Mouse (Mus musculus): Measurements from ENCODE around the gene Ulk4.

Ulk4 gene

DNA sequence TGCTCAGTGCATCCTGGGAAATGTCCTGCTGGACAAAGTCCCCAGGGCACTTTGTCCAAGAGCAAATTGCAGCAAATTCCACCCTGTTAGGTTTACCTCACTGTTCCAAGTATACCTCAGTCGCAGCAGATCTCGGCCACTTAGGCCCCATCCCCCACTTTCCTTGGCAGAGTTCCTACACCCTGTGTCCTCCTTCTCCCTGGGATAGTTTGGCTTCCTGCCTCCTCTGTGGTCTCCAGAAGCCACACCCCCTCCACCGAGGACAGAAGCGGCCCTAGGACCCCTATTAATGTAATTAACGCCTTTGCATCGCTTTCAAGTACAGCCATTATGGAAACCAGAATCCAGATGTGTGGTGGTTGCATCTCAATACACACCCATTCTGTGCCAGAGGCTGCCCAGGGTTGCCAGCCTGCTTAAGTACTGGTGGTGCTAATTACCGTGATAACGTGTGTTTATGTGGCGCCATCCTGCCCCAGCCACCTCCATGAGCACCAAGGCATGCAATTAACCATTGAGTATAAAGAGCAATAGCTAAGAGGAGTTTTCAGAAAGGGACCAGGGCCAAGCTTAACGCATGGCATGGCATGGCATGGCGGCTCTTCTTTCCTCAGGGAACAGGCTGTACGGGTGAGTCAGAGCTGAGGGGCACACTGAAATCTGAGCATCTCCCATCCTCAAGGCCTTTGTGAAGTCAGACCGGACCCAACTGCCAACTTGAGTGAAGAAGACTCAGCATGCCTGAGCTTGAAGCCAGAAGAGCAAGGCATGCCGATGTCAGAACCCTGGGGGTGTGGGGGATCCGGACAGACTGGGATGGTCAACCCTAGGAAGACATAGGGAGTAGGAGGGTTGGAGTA, 275.1 kb downstream of the Ulk4 start:
- DNase-seq, result peak; percentile 79 to 84

DNA sequence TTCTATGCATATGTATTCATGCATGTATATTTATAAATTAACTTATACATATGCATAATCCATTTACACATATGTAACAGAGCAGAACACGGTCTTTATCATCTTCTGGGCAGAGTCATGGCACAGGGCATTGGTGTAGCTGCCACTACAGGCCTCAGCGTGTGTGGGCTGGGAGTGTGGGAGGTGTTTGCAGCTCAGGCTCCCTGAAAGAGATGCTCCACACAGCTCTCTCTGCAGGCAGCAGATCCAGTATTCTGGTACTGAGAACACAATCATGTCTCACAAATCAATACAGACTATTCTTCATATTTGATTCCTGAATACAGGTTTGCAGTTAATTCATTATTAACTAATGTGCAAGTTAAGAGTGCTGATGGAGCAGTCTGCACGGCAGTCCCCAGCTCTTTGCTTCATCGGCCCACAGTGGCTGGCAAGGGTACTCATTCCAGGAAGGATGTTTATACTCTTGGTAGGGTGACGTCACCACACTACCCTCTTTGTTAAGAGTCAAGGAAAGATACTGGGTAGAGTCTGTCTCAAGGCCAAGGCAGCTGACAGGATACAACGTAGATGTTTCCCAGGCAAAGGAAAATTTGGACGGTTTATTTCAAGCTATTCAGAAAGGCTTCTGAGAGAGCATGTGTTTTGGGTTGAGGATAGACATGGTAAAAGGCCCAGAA, 276.2 kb downstream of the Ulk4 start:
- DNase-seq, result peak; percentile 38 to 56

DNA sequence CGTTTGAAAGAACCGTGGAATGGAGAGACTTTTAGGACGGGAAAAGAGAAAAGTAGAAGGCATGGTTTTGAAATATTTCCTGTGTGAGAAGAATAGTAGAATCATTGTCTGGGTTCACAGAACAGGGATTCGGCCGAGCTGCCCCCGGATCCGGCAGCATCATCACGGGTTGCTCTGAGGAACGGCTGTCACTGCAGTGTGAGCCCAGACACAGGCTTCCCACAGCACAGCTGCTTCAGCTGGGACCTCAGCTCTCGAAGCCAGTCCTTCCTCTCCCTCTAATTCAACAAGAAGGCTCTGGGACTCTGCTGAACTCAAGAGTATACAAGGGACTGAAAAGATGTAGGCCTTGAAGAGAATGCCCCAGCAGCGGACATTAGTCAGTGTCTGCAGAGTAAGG, 278.3 kb downstream of the Ulk4 start:
- DNase-seq, result no peak

DNA sequence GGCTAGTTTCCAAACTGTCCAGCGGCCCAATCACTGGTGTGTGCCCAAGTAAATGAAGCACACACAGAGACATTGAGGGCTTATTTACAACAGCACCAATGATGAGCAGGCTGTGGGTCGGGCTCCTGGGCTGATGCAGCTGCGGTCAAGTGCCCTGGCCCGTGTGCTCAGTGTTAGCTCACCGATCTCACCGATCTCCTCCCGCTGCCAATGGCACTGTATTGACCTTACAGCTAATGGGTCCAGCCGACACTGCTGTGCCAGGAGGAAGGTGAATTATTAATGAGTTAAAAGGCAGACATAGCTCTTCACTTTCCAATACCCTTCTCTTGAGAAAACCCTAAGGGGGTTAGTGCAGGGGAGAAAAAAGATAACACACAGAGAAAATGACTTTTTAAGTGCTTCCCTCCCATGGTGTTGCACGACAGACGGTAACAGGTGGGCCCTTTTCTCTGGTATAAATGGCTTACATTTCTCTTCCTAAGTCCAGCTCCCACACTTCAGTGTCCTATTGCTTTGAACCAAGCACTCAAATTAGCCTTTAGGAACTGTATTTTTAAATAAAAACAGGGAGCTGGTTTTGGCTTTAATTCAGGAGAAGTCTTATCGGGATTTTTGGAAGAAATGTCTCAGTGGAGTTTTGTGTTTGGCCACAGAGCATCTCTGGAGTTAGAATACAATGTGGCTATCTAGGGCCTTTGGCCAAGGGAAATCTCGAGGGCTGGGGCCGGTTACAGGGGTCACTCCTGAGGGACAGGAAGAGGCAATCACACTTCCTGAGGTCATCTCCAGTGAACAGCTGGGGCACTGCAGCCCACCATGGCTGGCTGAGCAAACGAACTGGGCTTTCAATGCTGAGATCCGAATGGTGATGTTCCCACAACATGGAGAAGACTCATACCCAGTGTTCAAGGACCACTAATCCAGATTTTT, 282.5 kb downstream of the Ulk4 start:
- peak; percentile 66 to 79 for DNase-seq

DNA sequence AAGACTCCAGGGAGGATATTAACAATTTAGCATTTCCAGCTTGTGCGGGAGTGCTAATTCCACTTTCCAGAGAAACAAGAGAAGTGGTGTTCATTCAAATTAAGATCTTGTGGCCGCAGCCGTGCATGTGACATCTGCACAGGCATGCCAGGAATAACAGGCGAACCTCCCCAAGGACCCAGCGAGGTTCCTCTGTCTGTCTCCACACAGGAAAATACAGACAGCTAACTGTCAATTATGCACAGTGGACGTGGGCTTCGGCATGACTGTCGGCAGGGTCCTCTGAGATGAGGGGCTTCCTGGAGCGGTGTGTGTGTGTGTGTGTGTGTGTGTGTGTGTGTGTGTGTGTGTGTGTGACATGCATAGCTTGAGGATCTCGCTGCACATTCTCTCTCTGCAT, 284.0 kb downstream of the Ulk4 start:
- no peak for DNase-seq

DNA sequence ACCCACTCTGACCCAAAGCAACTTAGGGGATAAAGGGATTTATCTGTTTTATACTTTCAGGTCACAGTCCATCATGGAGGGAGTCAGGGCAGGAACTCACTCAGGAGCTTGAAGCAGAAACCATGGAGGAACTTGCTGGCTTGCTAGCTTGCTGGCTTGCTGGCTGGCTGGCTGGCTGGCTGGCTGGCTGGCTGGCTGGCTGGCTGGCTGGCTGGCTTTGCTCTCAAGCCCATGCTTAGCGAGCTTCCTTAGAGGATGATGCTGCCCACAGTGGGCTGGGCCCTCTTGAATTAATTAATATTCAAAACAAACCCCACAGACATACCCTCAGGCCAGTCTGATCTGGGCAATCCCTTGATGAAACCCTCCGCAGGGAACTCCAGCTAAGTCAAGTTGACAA, 285.2 kb downstream of the Ulk4 start:
- DNase-seq, result no peak

DNA sequence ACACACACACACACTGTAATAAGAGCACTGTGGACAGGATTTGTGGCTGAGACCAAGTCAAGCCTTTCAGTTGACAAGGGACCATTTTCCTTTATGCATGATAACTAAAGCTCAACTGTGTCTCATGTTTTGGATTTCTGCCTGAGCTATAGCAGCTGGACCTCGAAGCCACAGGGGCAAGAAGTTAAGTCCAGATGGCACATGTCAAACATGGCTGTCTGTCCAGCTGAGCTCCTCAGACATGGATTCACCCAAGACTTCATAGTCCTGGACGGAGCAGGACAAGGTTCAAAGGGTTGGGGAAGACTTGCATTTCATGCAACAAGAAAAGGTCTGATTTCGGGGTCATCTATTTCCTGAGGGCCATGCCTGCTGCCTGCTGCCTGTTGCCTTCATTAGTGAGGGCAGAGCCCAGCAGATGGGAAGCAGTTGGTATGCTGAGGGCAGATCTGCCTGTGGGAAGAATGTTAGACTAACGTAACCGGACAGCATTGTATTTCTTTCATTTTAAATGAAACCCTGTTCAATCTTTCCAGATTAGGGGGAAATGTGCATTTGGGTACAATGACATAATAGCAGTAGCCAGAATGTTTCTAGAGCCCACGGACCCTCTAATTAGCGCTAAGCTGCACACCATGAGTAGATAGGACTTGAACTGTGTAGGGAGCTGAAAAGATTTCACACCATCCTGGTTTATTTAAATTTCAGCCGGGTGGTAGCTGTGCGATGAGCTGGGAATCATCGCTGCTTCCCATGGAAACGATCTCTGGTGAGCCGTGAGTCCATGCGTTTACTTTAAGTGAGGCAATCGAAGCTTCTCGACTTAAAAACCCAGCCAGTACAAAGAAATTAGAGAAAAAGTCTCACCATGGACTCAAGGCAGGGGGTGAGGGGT, 286.9 kb downstream of the Ulk4 start:
- DNase-seq, result no peak

DNA sequence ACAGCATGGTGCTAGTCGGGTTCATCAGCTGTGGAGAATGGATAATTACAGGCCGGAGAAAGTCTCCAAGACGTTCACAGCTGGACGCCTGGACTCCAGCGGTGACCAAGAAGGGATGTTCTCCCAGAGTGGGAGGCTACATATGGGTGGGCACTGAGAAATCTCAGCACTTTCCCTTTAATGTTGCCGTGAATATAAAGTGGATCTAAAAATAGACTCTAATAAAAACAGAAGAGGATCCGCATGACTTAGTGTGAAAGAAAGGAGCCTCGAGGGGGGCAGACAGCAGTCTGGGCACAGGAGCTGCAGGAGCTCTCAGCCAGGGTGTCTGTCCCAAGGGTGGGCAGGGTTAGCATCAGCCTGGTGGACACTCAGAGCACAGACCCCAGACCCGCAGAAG, 288.9 kb downstream of the Ulk4 start:
- no peak for DNase-seq

DNA sequence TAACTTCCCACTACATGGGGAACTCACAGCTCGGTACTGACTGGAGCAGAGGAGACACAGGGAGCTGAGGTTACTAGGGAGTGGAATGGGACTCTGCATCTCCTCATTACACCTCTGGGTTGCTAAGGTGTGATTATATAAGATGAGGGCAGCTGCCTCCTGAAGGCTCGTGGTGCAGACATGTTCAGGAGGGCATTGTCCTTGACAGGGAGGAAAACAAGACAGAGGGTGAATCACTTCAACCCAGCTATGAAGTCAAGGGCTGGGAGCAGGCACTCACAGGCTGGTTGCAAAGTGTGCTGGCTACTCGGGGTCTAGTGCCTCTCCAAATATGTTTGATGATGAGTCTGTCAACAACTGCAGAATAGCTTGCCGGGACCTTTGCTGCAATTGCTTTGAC, 290.0 kb downstream of the Ulk4 start:
- DNase-seq, result no peak

DNA sequence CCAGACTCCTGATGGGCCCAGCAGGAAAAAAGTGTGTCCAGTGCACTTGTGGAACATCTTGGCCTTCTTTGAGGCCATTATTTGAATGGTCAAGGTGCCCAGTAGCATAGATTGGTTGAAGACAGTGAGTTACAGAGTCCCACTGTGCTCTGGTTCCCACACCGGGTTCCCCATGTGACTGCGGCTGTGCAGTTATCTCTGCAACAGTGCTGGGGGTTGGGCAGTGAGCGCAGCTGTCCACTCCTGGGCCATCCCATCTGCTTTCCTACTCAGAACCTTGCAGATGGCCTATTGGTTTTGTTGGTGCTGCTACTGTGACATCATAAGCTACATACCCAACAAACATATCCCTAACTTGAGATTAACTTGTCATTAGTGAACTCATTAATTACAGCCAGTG, 290.7 kb downstream of the Ulk4 start:
- no peak for DNase-seq

DNA sequence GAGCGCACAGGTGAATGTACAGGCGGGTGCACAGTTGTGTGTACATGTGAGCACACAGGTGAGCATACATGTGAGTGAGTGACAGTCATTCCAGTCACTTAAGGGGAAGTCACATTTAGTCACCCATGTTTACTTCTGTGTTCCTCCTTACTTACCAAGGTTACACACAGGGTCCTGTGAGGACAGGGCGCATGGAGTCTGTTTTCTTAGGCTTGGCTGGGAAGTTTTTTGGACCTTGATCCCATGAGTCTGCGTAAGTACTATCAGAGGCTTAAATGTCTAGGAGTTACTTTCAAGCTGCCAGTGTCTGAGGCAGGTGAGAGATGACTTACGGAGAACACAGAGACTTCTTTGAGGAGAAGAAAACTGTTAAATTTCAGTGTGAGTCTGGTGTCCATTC, 291.5 kb downstream of the Ulk4 start:
- DNase-seq, result peak; percentile 56 to 61

DNA sequence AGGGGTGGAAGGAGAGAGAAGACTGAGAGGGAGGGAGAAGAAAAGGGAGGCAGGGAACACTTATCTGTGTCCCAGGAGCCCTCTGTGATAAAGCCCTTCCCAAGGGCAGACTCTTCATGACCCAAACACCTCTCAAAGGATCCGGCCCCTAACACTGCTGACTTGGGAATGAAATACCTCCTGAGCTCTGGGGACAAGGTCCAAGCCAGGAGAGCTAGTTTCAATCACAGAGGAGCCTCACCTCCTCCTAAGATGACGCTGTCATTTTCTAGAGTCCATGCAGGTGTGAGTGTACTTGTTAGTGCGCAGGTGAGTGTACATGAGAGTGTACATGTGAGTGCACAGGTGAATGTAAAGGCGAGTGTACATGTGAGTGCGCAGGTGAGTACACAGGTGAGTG, 292.0 kb downstream of the Ulk4 start:
- peak; percentile 36 to 57 for DNase-seq

DNA sequence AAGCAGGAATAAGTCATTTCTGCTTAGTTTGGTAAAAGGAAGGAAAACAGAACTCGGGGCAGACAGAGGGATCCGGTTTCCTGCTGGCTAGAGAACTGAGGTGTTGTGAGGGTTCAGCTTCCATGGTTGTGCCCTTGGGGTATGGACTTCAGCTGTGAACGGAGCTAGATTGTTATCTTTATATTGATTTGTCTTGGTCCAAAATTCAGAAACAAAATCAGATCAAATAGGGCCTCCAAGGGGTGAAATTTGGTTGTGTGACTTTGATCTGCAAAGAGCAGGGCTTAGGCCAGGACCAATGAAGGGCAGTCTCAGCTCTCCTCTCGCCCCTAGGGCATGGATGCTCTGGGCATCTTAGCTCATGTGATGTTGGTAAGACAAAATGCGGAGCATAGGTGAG, 292.5 kb downstream of the Ulk4 start:
- DNase-seq, result no peak

DNA sequence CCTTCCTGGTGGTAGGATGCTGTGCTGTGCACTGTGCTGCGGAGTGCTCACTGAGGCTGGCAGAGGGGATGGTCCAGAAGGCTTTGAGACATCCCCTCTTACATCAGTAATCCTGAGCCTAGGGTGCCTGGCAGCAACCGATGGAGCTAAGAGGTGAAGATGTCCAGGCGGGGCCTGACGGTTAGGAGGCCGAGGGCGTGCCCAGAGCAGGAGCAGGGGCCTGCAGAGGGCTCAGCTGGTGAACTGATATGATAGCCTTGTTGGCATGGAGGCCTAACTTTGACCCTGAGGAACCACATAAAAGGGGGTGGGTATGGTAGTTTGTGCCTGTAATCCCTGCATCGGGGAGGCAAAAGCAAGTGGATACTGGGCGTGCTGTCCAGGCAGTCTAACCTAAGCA, 293.1 kb downstream of the Ulk4 start:
- DNase-seq, result no peak

DNA sequence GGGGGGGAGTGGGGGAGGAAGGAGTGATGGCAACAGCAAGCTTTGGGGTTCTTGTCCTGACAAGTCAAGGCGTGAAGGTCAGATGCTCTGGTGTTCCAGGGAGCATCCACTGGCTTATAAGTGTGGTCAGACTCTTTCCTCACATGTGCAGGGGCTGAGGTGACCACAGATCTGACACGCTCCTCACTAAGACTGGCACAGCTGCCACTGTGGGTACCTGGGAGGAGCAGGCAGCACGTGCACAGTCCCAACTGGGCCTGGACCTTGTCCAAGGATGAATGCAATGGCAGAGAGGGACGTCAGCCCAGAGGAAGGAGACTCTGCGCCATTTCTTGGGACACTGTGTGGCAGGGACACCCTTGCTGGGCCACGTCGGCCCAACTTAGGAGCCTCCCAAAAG, 295.2 kb downstream of the Ulk4 start:
- no peak for DNase-seq

DNA sequence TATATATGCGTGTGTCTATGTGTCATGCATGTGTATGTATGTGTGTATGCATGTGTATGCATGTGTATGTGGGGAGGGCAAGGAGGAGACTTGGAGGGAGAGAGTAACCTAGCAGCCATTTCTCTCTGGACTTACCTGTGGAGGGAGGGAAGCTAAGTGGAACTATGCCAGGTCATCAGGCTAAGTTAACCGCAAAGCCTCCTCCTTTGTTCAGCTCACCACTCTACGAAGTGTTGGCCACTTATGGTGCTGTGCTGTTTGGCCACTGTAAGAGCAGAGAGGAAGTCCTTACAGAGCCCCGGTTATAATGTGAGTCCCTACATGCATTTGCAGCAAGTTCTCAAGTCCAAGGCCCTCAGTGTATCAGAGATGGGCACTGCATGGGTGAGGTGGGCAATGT, 300.1 kb downstream of the Ulk4 start:
- DNase-seq, result no peak

DNA sequence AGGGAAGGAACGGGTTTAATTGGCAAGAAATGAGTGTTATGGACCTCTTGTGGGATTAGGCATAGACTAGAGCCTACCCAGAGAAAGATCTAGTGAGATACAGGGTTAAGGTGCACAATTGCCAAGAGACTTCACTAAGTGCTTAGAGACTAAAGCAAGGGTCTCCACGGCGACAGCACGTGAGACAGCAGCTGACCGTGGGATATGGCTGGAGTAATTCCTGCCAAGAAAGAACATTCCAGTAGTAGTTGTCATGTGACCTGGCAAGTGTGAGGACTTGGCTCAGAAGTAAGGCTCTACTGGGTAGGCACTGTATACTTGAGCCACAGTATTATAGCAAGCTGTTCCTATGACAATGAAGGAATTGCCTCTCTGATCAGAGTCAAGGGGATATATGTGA, 300.8 kb downstream of the Ulk4 start:
- peak; percentile 65 to 66 for DNase-seq

DNA sequence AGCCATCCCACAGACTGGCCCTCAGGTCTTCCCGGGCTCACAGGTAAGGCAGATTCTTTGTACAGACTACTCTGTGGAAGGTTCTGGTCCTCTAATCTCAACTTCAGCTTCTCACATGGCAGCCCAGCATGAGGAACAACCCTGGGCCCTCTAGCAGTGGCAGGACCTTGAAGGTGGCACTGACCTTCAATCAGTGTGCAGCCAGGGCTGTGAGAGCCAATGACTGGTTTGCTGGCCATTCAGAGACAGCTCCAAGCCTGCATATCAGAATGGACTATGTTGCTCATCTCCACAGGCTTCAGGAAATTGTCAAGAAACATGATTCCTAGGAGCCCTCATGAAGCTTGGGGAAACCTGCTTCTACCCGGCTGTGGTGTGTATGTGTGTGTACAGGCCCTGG, 302.8 kb downstream of the Ulk4 start:
- DNase-seq, result no peak

DNA sequence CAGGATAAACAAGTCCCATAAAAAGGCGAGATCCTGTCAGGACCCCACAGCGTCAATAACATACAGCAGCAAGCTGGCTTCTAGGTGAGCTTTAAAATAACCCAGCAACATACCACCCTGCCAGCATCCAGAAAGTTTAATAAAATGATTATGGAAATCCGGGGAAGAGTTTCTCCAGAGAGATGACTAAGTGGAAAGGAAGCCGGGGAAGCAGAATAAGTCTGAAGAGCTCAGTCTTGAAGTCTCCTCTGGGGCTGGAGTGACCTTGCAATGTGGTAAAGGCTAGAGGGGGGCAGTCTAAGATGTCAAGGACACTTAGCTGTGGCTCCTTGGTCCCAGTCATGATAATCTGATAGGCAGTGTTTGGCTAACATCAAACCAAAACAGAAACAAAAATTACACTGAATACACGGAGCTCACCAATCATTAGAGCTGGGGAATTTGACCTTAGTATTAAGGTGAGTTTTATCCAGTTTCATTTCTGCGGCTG, 303.9 kb downstream of the Ulk4 start:
- DNase-seq, result no peak

DNA sequence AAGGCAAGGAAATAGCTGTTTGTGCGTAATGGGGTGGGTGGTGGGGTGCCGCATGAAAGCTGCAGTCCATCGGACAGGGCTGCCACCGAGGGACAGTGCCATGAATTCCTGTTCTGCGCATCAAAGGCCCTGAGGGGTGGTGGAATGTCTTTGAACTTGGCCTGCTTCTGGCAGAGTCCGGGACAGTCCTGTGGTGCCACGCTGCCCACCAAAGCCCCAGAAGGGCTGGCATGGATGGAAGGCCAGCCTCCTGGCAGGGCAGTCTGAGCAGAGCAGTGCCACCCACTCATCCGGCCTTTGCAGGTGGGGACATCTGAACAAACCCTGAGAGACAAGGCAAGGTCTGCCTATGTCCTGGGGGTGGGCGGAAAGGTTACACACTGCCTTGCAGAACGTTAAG, 312.0 kb downstream of the Ulk4 start:
- no peak for DNase-seq

DNA sequence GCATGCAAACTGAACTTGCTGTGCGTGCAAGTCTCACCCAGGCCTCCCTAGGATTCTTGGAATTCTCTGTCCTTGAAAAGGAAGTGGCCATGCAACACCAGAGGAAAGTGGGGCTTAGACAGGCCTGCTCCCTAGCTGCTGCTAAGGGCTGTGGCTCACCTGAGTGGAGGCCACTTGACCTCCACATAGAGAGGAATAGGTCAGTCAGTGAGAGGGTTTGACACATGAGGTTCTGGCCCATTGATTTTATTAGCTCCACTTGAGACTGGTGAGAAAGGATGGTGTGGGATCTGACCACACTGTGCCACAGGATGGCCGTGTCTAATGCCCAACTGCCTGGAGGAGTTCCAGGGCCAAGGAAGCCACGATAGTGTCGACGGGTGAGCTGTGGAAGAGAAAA, 312.8 kb downstream of the Ulk4 start:
- no peak for DNase-seq

DNA sequence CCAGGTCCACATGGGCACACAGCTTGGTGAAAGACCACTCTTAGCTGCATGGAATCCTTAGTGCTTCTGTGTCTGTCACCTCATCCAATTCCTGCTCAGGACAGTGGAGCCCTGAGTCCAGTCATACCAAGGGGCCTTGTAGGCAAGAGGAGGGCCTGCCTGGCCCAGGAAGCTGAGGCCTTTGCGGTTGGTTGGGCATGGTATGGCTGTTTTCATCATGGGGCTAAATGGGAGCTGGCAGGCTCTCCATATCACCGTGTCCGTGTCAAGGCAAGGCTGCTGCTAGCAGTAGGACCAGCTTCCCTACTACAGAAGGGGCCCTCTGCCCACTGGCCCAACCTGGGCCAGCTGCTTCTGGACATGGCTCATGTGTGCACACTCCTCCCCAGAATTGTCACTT, 313.3 kb downstream of the Ulk4 start:
- no peak for DNase-seq
